Mouse (Mus musculus) liver, embryonic 15.5 days (tissue): ENCODE data around the gene Hdac6. TPM values are rescaled to one million over a fixed set of nuclear protein-coding genes. Genes with fewer than 3 reads are reported as not detected.

ENCODE experiments used
- ATAC-seq: fragments of 200-750 bp; cut with Nextera tagmentation; 2 replicates; pipeline ENCODE4 v1.8.0; 2017; ENCODE audit warnings: moderate number of reproducible peaks, mild to moderate bottlenecking, moderate library complexity; ENCODE audit not compliant: insufficient read depth
- H3K27ac ChIP-seq: fragments of 300-500 bp; sonication (generic); replicated peaks from 2 replicates; pipeline ENCODE4 v1.5.1; 2015; ENCODE audit warnings: mild to moderate bottlenecking, inconsistent platforms
- H3K27me3 ChIP-seq: fragments of 300-500 bp; sonication (generic); 2 replicates; pipeline ENCODE4 v1.6.1; 2015; ENCODE audit warnings: mild to moderate bottlenecking, inconsistent platforms
- H3K36me3 ChIP-seq: fragments of 300-500 bp; sonication (generic); replicated peaks from 2 replicates; pipeline ENCODE4 v1.6.1; 2015; ENCODE audit warnings: moderate library complexity, mild to moderate bottlenecking, inconsistent platforms
- H3K4me1 ChIP-seq: fragments of 300-500 bp; sonication (generic); replicated peaks from 2 replicates; pipeline ENCODE4 v1.6.1; 2015; ENCODE audit warnings: inconsistent platforms
- H3K4me2 ChIP-seq: fragments of 300-500 bp; sonication (generic); 2 replicates; pipeline ENCODE4 v1.6.1; 2015; ENCODE audit warnings: moderate library complexity, mild to moderate bottlenecking, inconsistent platforms
- H3K4me3 ChIP-seq: fragments of 300-500 bp; sonication (generic); replicated peaks from 2 replicates; pipeline ENCODE4 v1.5.1; 2015; ENCODE audit warnings: mild to moderate bottlenecking, inconsistent platforms
- H3K9ac ChIP-seq: fragments of 300-500 bp; sonication (generic); 2 replicates; pipeline ENCODE4 v1.6.1; 2015; ENCODE audit warnings: moderate library complexity, mild to moderate bottlenecking, inconsistent platforms
- H3K9me3 ChIP-seq: fragments of 300-500 bp; sonication (generic); replicated peaks from 2 replicates; pipeline ENCODE4 v1.6.1; 2016; ENCODE audit warnings: inconsistent platforms
- WGBS: fragments of 180-500 bp; shearing (Covaris S2); methylation state at CpG from one replicate; pipeline ENCODE4 v1.1.7; 2015; ENCODE audit warnings: mixed read lengths; ENCODE audit not compliant: insufficient replicate concordance; 5-methylcytosine and 5-hydroxymethylcytosine counted together
- polyA plus RNA-seq: library from polyadenylated mRNA; unstranded; fragments of >200 nt; fragmentation: Nextera tagmentation; extraction: Ambion mirVana; gene quantifications from 2 replicates; pipeline ENCODE4 v1.2.1, GENCODE M21; 2015

Gene Hdac6
- polyA plus RNA-seq, 1 experiment from 2014 or later = 10.7 TPM

GRCm38 (mm10) chrX:7963829-7964626, 16.3 kb upstream of the Hdac6 start:
- peaks cover 48% of the 10 kb centered on the region for H3K36me3 ChIP-seq
- peak overlapping the region; percentile 68 for H3K4me3 ChIP-seq
- H3K27ac ChIP-seq = peak overlapping the region; percentile 93
- peak overlapping the region; percentile 68 for H3K4me2 ChIP-seq
- H3K4me1 ChIP-seq = peaks cover 18% of the 10 kb centered on the region
- no peaks in the 10 kb centered on the region for H3K27me3 ChIP-seq
- H3K9me3 ChIP-seq = no peaks in the 10 kb centered on the region
- no peak for ATAC-seq
- H3K9ac ChIP-seq = peak overlapping the region; percentile 45
- 21% methylated on average over 7 of the region's 7 CpGs for WGBS

DNA sequence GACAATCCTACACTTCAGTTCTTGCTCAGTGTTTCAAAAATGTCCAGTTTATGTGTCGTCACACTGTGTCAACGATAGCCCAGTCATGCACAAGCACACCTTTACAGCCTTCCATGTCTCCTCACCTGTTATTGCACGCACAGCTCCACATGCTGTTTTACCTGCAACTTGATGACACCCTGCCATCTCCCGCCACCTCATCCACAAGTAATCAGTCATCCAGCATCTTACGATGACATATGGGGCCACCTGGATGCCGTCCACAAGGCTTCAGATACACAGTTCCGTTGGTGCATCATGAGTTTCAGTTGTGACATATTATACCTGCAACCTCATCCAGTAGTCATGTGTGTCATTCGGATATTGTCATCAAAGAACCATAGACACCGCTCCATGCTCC, 11.2 kb upstream of the Hdac6 start:
- 81% methylated on average over 9 of the region's 9 CpGs for WGBS
- peaks cover 78% of the 10 kb centered on the region for H3K36me3 ChIP-seq

GRCm38 (mm10) chrX:7950091-7950490, 2.4 kb upstream of the Hdac6 start:
- Histone ChIP-seq H3K4me1 (peaks cover 10% of the 10 kb centered on the region), H3K9me3 (no peaks in the 10 kb centered on the region), H3K36me3 (no peaks in the 10 kb centered on the region), H3K9ac (no peak overlapping the region), H3K4me3 (no peak overlapping the region), H3K27ac (no peak overlapping the region), H3K4me2 (no peak overlapping the region), H3K27me3 (no peaks in the 10 kb centered on the region)
- ATAC-seq = no peak
- 78% methylated on average over 7 of the region's 7 CpGs for WGBS

More for the DNA sequence above, 11.2 kb upstream of the Hdac6 start:
- Histone ChIP-seq H3K27ac (no peak overlapping the region), H3K27me3 (no peaks in the 10 kb centered on the region), H3K4me1 (peaks cover 10% of the 10 kb centered on the region), H3K4me3 (no peak overlapping the region), H3K9ac (no peak overlapping the region), H3K4me2 (no peak overlapping the region), H3K9me3 (no peaks in the 10 kb centered on the region)
- no peak for ATAC-seq

- peak; percentile 99 for ATAC-seq
- H3K9ac ChIP-seq = 0 out of 2 replicates have a peak overlapping the region, but pooled peaks have one; percentile 32
Measured at GRCm38 (mm10) chrX:7947900-7948492, 307 bp upstream of the Hdac6 start.

GRCm38 (mm10) chrX:7945618-7946017, 2.1 kb downstream of the Hdac6 start:
- H3K27me3 ChIP-seq = no peaks in the 10 kb centered on the region
- H3K27ac ChIP-seq = no peak overlapping the region
- H3K4me1 ChIP-seq = peaks cover 10% of the 10 kb centered on the region
- H3K4me2 ChIP-seq = no peak overlapping the region
- H3K4me3 ChIP-seq = no peak overlapping the region
- WGBS = 76% methylated on average over 8 of the region's 8 CpGs
- no peak overlapping the region for H3K9ac ChIP-seq
- no peaks in the 10 kb centered on the region for H3K36me3 ChIP-seq
- no peak for ATAC-seq
- no peaks in the 10 kb centered on the region for H3K9me3 ChIP-seq

More at GRCm38 (mm10) chrX:7947900-7948492, 307 bp upstream of the Hdac6 start:
- peak overlapping the region; percentile 64 for H3K4me3 ChIP-seq
- no peaks in the 10 kb centered on the region for H3K27me3 ChIP-seq
- H3K4me2 ChIP-seq = peak overlapping the region; percentile 79
- H3K27ac ChIP-seq = no peak overlapping the region
- WGBS = 11% methylated on average over 38 of the region's 38 CpGs
- H3K9me3 ChIP-seq = no peaks in the 10 kb centered on the region
- no peaks in the 10 kb centered on the region for H3K36me3 ChIP-seq
- H3K4me1 ChIP-seq = peaks cover 10% of the 10 kb centered on the region

DNA sequence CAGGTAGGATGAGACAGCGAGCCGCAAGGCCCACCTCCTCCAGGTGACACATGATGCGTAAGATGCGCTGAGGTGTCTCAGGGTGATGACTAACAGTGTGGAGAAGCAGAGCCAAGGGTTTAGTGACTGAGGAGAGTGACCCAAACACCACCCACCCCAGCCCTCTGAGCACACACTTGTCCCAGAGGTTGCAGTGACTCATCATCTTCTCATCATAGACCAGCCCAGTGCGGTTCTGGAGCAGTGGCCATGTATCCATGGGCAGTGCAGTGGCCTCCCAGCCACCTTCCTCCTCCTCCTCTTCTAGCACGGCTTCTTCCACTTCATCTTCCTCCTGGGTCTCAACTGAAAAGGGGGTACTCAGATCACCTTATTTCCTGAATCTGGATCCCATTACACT, 10.0 kb downstream of the Hdac6 start:
- no peak overlapping the region for H3K4me2 ChIP-seq
- no peaks in the 10 kb centered on the region for H3K9me3 ChIP-seq
- H3K4me1 ChIP-seq = no peaks in the 10 kb centered on the region
- no peak overlapping the region for H3K27ac ChIP-seq
- no peaks in the 10 kb centered on the region for H3K27me3 ChIP-seq
- ATAC-seq = no peak
- WGBS = 75% methylated on average over 6 of the region's 6 CpGs
- H3K9ac ChIP-seq = no peak overlapping the region
- no peaks in the 10 kb centered on the region for H3K36me3 ChIP-seq
- H3K4me3 ChIP-seq = no peak overlapping the region

GRCm38 (mm10) chrX:7936874-7937273, 10.8 kb downstream of the Hdac6 start:
- no peaks in the 10 kb centered on the region for H3K9me3 ChIP-seq
- H3K4me1 ChIP-seq = no peaks in the 10 kb centered on the region
- no peaks in the 10 kb centered on the region for H3K27me3 ChIP-seq
- H3K4me3 ChIP-seq = no peak overlapping the region
- WGBS = 42% methylated on average over 11 of the region's 11 CpGs
- no peak overlapping the region for H3K27ac ChIP-seq
- no peaks in the 10 kb centered on the region for H3K36me3 ChIP-seq
- H3K9ac ChIP-seq = no peak overlapping the region
- no peak overlapping the region for H3K4me2 ChIP-seq
- no peak for ATAC-seq

DNA sequence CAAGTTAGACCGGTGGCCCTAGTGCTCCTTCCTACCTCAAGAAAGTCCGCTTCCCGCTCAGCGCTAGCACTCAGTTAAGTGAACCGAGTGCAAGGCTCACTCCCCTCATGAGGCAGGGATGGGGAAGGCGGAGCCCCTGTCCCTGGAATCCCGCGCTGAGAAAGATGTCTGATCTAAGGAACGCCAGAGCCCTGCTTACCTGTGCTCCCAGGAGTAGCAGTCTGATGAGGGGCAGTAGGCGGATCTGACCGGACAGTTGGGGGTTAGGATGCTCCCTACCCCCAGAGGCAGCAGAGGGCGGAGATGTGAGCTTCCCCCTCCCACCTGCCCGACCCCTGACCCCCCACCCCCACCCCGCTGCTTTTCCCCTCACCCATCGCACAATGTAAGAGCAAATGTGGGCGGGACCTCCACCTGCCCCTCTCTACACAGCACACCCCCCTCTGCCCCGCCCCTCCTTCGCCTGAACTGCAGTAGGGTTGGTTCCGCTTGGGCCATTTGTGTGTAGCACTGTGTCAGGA, 19.4 kb downstream of the Hdac6 start, which contains the start of gene Eras:
Eras (minus strand) TSS at position 338 of the 521 bp plus-strand sequence.
- WGBS = 23% methylated on average over 19 of the region's 19 CpGs
- H3K27ac ChIP-seq = no peak within 1 kb of the TSS
- H3K4me2 ChIP-seq = no peak within 1 kb of the TSS
- H3K9me3 ChIP-seq = no peaks in the 10 kb centered on the region
- H3K9ac ChIP-seq = no peak within 1 kb of the TSS
- peaks cover 64% of the 10 kb centered on the region for H3K27me3 ChIP-seq
- no peak for ATAC-seq
- H3K4me1 ChIP-seq = no peaks in the 10 kb centered on the region
- H3K36me3 ChIP-seq = no peaks in the 10 kb centered on the region
- no peak within 1 kb of the TSS for H3K4me3 ChIP-seq

DNA sequence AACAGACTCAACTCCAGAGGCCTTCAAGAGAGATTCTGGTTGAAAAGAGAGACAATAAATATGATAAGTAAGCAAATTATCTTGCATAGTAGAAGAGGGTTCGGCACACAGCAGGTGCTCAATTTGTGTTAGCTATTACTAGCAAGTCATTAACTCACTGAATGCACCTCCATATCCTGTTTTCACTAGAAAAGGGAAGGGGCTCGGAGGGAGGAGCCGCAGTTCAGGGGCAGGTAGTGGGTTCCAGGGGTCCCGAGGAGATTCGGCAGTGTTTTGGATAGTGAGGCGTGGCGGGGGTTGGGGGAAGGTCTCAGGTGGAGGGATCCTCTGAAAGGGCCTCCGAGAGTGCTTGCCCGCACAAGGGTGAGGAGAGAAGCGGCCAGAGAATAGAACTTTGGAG, 20.6 kb downstream of the Hdac6 start:
- H3K4me2 ChIP-seq = no peak overlapping the region
- H3K36me3 ChIP-seq = no peaks in the 10 kb centered on the region
- H3K27me3 ChIP-seq = peaks cover 76% of the 10 kb centered on the region
- H3K27ac ChIP-seq = no peak overlapping the region
- no peak overlapping the region for H3K4me3 ChIP-seq
- H3K4me1 ChIP-seq = no peaks in the 10 kb centered on the region
- WGBS = 21% methylated on average over 10 of the region's 10 CpGs
- no peak for ATAC-seq
- H3K9ac ChIP-seq = no peak overlapping the region
- no peaks in the 10 kb centered on the region for H3K9me3 ChIP-seq

DNA sequence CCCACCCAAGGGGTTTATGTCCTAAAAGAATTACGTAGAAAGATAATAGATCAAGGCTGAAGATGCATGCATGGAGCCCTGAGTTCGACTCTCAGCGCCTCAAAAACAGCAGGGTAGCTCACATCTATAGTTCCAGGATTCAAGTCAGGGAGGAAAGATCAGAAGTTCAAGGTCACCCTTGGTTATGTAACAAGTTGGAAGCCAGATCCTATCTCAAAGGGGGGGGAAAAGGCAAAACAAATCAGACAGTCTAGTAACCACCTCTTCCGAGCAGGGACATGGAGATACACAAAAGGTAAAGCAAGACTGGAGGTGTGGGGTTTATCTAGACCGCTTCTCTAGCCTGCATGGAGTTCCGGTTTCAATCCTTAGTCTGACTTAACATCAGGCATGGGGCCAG, 21.4 kb downstream of the Hdac6 start:
- no peaks in the 10 kb centered on the region for H3K9me3 ChIP-seq
- no peak overlapping the region for H3K27ac ChIP-seq
- no peaks in the 10 kb centered on the region for H3K4me1 ChIP-seq
- 57% methylated on average over 6 of the region's 6 CpGs for WGBS
- H3K36me3 ChIP-seq = no peaks in the 10 kb centered on the region
- ATAC-seq = no peak
- no peak overlapping the region for H3K4me3 ChIP-seq
- no peak overlapping the region for H3K4me2 ChIP-seq
- peaks cover 85% of the 10 kb centered on the region for H3K27me3 ChIP-seq
- no peak overlapping the region for H3K9ac ChIP-seq

DNA sequence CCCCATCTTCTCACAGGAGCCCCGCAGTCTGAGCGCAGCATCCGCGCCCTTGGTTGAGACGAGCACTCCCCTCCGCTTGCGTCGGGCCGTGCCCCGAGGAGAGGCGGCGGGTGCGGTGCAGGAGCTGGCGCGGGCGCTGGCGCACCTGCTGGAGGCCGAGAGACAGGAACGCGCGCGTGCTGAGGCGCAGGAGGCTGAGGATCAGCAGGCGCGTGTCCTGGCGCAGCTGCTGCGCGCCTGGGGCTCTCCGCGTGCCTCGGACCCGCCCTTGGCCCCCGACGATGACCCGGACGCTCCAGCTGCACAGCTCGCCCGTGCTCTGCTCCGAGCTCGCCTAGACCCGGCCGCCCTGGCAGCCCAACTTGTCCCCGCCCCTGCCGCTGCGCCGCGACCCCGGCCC, 25.7 kb downstream of the Hdac6 start:
- H3K9me3 ChIP-seq = no peaks in the 10 kb centered on the region
- ATAC-seq = no peak
- H3K4me2 ChIP-seq = peak overlapping the region; percentile 42; the same call in 1 of the 2 replicates
- H3K9ac ChIP-seq = no peak overlapping the region
- H3K4me3 ChIP-seq = no peak overlapping the region
- 21% methylated on average over 31 of the region's 48 CpGs for WGBS
- no peak overlapping the region for H3K27ac ChIP-seq
- H3K4me1 ChIP-seq = no peaks in the 10 kb centered on the region
- H3K36me3 ChIP-seq = no peaks in the 10 kb centered on the region
- H3K27me3 ChIP-seq = peaks cover 91% of the 10 kb centered on the region
